Mouse (Mus musculus): ENCODE data around the gene Ubash3b. TPM values are rescaled to one million over a fixed set of nuclear protein-coding genes. Genes with fewer than 3 reads are reported as not detected.

Gene Ubash3b
- total RNA-seq, 4 experiments from 2014 or later, result 0.17 to 0.34 (median 0.27) TPM; not detected in 1

GRCm38 (mm10) chr9:41098065-41098464 lies 63.4 kb downstream of the Ubash3b start:
- no peak for DNase-seq (ENCODE audit: low spot score in 2 of 2)

- no peak for DNase-seq (ENCODE audit: low spot score in 2 of 2)
Measured at GRCm38 (mm10) chr9:41091993-41092392, 69.5 kb downstream of the Ubash3b start.

- DNase-seq (ENCODE audit: low spot score in 2 of 2), result no peak
Measured at GRCm38 (mm10) chr9:41091187-41091586, 70.3 kb downstream of the Ubash3b start.

GRCm38 (mm10) chr9:41087831-41088383 lies 73.6 kb downstream of the Ubash3b start:
- DNase-seq (ENCODE audit: low spot score in 2 of 2), result no peak

GRCm38 (mm10) chr9:41084191-41084901 lies 77.2 kb downstream of the Ubash3b start:
- peak; percentile 19 to 34 for DNase-seq (ENCODE audit: low spot score in 2 of 2)

- no peak for DNase-seq (ENCODE audit: low spot score in 2 of 2)
Measured at GRCm38 (mm10) chr9:41083386-41084055, 78.0 kb downstream of the Ubash3b start.

GRCm38 (mm10) chr9:41082891-41083290 lies 78.6 kb downstream of the Ubash3b start:
- DNase-seq (ENCODE audit: low spot score in 2 of 2), result no peak

GRCm38 (mm10) chr9:41080877-41081276 lies 80.6 kb downstream of the Ubash3b start:
- DNase-seq (ENCODE audit: low spot score in 2 of 2), result no peak

GRCm38 (mm10) chr9:41079428-41080155 lies 81.9 kb downstream of the Ubash3b start:
- no peak for DNase-seq (ENCODE audit: low spot score in 2 of 2)

GRCm38 (mm10) chr9:41078198-41078597 lies 83.3 kb downstream of the Ubash3b start:
- DNase-seq (ENCODE audit: low spot score in 2 of 2), result no peak

- DNase-seq (ENCODE audit: low spot score in 2 of 2), result no peak
Measured at GRCm38 (mm10) chr9:41076150-41076549, 85.3 kb downstream of the Ubash3b start.

- DNase-seq (ENCODE audit: low spot score in 2 of 2), result no peak
Measured at GRCm38 (mm10) chr9:41075528-41075927, 86.0 kb downstream of the Ubash3b start.

GRCm38 (mm10) chr9:41073196-41074009 lies 88.1 kb downstream of the Ubash3b start:
- no peak for DNase-seq (ENCODE audit: low spot score in 2 of 2)

- no peak for DNase-seq (ENCODE audit: low spot score in 2 of 2)
Measured at GRCm38 (mm10) chr9:41072786-41073185, 88.7 kb downstream of the Ubash3b start.

- no peak for DNase-seq (ENCODE audit: low spot score in 2 of 2)
Measured at GRCm38 (mm10) chr9:41071906-41072511, 89.5 kb downstream of the Ubash3b start.

- DNase-seq (ENCODE audit: low spot score in 2 of 2), result no peak
Measured at GRCm38 (mm10) chr9:41070761-41071181, 90.7 kb downstream of the Ubash3b start.

- DNase-seq (ENCODE audit: low spot score in 2 of 2), result no peak
Measured at GRCm38 (mm10) chr9:41069509-41069908, 92.0 kb downstream of the Ubash3b start.

GRCm38 (mm10) chr9:41061446-41061845 lies 100.1 kb downstream of the Ubash3b start:
- no peak for DNase-seq (ENCODE audit: low spot score in 2 of 2)

- no peak for DNase-seq (ENCODE audit: low spot score in 2 of 2)
Measured at GRCm38 (mm10) chr9:41060617-41061016, 100.9 kb downstream of the Ubash3b start.

- DNase-seq (ENCODE audit: low spot score in 2 of 2), result no peak
Measured at GRCm38 (mm10) chr9:41058765-41059535, 102.5 kb downstream of the Ubash3b start.
